Mouse (Mus musculus) myocyte (in vitro differentiated cells): ENCODE results near the gene Pes1.

Experiments
- MAX ChIP-seq: IDR thresholded peaks from one replicate; pipeline ENCODE4 v1.6.1; 2011; ENCODE audit warnings: low read depth, mild to moderate bottlenecking, control low read depth
- TCF12 ChIP-seq: IDR thresholded peaks from one replicate; pipeline ENCODE4 v1.6.1; 2011; ENCODE audit warnings: mild to moderate bottlenecking, control low read depth; ENCODE audit not compliant: poor library complexity, insufficient read depth, severe bottlenecking
- USF1 ChIP-seq: IDR thresholded peaks from one replicate; pipeline ENCODE4 v1.6.1; 2011; ENCODE audit warnings: low read depth, mild to moderate bottlenecking, control low read depth, moderate library complexity

GRCm38 (mm10) chr11:3931511-3932211 lies 32.1 kb upstream of the Pes1 start, which contains the start of gene Tcn2:
- TF ChIP-seq TCF12: no peak
- peak; percentile 99 for TF ChIP-seq USF1
- TF ChIP-seq MAX: no peak
